Mouse (Mus musculus): Measurements from ENCODE around the gene Zfpm1. TPM values are rescaled to one million over a fixed set of nuclear protein-coding genes. Genes with fewer than 3 reads are reported as not detected.
"Not testable (repeated sequence)": the region's sequence is repeated elsewhere in the genome, so short reads cannot be mapped to it uniquely, and the experiment has no call there.

Gene Zfpm1
- total RNA-seq, 2 experiments from 2014 or later: 27.2 to 29.0 TPM

DNA sequence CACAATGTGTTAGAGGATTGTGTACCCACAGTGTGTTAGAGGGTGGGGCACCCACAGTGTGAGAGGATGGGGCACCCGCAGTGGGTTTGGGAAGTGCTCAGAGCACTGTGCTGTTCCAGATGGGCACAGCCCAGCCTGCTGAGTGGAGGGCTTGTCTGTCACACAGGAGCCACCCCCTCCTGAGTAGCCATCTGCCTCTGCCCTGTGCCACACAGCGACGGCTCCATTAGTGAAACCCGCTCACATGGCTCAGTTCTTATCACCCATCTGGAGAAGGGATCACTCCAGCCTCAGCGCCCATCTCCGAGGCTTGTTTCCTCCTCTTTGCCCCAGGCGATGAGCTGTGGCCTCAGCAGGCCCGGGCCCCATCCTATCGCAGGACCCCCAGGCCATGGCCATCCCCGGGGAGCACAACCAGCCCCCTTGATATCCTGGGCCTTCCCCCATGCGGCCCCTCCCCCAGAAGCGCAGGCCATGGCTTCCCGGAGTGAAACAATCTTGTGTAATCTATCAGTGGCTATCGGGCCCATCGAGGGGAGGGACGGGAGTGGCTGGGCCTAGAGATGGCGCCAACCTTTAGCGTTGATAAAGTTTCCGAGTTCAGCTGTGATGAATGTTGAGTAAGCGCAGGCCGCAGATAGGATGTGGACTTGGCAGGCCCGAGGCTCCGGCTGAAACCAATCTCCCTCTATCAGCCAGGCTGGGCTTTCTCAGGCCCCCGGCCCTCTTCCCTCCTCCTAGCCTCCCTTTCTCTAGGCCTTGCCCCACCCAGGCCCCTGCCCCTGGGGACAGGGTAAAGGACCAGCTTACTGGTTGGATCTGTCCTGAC lies 14.4 kb downstream of the Zfpm1 start:
- peak; percentile 25 for DNase-seq

DNA sequence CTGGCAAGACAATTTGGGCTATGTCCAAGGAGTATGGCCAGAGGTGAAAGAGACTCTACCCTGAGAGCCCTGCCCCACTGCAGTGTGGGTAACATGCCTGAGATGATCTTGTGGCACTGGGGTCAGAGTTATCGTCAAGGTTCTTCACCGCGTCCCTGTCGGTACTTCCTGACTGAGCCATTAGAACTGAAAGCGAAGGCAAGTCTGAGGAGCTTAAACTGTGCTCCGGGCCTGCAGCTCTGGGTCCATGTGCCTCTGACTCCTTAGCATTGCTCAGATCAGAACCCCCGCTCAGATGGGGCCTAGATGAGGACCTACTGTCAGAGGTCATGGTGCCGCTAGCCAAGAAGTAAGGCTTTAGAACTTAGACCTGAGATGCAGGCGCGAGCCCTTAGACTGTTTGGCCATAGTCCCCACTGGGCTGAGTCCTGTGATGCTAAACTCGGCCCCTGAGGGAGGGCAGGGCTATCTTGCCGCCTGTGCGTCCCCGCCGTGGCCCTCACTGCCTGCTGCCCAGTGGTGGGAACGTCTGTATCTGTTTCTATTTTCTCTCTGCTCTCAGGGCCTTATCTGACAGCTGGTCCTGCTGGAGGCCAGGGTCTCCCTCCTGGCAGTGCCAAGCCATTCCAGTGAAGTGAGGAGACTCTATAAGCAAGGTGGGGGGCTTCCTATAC lies 17.8 kb downstream of the Zfpm1 start:
- DNase-seq: no peak

DNA sequence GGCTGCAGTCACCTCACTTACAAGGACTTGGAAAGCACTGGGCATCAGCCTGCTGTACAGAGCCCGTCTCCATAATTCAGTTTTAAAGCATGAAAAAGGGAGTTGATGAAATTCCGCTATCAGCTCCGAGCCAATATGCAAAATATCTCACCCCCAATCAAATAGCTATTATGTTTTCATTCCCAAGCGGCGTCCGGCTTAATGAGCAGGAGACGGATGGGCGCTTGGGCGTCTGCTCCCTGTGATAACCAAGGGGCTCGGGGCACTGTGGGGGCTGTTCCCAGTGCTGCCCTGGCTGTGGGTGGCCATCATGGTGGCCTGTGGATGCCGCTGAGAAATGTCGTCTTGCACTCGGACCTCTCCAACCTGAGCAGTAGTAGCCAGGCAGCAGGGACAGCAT lies 19.1 kb downstream of the Zfpm1 start:
- DNase-seq: no peak

DNA sequence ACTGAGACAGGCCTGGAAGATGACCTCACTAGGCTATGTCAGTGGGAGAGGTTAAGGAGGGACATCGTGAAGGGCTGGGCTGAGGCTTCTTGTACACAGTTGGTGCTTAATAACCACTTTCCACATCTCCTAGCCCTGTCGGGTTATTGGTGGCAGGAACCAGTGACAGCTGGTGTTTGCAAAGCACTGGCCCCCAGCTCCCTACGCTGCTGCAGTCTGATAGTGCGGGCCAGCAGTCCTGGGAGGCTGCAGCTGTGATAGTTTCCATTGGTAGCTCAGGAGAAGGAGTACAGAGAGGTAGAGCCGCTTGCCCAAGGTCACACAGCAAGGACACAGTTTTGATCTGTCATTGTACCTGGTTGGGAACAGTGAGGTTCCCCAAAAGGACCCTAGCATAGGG lies 19.9 kb downstream of the Zfpm1 start:
- no peak for DNase-seq

DNA sequence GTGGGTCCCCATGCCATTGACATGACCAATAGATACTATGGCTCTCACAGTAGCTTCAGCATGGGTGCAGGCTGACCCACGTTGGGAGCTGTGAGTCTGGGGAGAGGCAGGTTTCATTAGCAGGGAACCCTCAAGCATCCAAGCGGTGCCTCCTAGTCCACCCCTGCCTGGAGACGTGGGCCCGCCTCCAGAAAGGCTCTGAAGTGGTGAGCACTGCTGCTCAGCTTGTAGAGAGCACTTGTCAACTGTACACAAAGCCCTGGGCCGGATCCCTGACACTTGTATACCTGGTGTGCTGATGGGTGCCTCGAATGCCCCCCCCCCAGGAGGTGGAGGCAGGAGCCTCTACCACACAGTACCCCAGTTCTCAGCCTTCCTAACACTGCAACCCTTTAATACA lies 21.5 kb downstream of the Zfpm1 start:
- no peak for DNase-seq

DNA sequence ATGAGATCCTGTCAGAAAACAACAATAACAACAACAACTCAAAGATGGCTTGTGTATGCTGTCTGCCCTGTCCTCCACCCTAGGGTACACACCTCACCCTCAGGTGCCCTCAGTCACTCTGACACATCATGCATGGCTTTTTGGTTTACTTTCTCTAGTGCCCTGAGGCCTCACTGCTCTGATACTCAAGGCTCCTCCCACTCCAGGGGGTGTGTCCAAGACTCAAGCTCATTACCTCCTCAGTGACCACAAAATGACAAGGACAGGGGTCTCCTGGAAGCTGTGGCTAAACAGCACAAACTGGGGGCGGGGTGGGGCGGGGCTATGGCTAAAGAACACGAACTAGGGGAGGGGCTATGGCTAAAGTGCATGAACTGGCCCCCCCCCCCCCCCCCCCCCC lies 22.1 kb downstream of the Zfpm1 start:
- DNase-seq: no peak

DNA sequence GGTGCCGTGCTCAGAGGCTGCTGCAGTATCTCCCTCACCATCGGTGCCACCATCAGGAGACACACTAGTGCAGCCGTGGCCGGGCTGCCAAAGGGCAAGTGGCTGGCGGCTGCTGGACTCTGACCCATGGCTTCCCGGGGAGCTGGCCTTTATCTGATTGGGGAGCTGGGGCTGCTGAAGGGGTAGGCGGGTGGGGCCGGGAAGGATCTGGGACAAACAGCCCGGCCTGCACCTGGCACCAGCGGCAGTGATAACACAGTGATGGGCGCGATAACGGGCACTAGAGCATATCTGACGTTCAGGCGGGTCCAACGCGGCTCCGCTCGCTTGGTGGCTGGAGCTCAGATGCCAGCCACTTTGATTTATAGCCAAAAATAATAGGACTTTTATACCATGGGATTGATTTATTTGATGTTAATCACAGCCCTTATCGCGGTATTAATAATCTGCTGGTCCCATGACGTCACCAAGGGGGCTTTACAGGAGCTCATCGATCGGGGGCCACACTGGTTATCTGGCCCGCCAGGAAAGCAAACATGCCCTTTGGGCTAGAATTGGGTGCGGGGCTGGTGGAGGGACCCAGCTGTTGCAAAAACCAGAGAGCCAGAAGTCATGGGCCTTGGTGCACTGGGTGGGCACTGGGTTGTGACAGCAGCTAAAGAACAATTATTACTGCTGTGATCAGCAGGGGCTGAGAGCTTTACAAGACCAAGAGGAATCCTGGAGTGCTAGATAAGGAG lies 24.9 kb downstream of the Zfpm1 start:
- peak; percentile 25 for DNase-seq

DNA sequence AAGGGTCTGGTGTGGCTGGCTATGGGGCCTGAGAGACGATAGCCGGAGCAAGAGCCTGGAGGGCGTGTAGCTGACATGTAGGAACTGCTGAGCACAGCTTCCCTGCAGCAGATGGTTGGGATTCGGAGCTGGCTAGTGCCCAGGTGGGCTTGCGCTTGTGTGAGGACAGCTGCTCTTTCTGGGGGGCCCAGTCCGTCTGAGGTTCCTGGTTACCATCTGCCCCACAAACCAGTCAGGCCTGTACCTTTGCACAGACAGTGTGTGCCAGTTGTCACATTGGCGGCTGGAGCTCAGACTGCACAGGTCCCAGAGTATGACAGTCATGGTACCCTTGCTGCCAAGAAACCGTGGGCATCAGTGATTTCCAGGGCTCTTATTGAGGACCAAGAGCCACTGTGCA lies 25.9 kb downstream of the Zfpm1 start:
- DNase-seq: no peak

DNA sequence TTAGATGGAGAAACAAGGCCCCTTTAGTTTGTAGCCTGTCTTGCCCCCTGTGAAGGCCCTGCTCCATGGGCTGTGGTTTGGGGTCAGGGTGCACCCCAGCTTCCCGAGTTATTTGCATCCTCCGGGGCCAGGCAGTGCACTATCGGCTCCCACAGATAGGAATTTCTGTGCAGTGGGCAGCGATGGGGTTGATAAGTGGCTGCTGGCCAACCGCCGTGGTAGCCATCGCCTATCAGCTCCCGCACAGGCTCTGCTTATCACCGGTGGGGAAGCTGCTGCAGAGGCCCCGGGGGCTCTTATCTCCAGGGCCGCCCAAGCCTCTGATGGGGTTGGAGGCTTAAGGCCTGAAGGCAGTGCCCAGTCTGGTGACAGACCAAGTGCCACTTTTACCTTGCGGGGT lies 27.3 kb downstream of the Zfpm1 start:
- DNase-seq: no peak

DNA sequence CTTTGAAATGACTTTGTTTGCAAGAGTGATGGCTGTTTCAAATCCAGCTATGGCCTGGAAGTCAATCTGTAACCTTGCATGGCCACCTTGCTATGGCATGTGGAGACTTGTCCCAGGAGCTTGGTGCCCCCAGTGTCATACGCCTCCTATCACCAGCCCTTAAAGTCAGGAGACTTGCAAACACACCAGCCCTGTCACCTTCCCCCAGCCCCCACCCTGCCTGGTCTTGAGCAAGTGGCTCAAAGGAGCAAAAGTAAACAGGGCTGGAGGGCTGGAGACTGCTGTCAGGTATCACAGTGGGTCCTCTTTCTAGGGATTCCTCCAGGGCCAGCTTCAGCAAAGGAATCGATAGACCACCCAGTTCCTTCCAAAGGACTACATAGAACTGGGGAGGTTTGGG lies 29.2 kb downstream of the Zfpm1 start:
- DNase-seq: no peak

DNA sequence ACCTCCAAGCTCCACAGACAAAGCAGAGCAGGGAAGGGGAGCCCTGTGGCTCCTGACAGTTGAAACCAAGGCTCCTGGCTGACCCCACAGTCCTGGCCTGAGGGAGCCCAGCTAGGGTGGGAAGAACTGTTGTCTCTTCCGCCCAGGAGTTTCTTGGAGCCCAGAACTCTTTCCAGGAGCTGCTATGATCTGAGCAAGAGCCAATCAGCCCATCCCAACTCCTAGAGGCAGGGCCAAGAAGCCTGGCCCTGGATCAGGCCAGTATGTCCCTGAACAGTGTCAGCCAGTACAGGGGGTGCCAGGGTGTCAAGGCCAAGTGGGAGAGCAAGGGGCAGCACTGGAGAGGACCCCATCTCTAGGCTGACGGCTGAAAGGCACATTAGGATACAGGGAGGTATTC lies 30.6 kb downstream of the Zfpm1 start:
- DNase-seq: no peak

DNA sequence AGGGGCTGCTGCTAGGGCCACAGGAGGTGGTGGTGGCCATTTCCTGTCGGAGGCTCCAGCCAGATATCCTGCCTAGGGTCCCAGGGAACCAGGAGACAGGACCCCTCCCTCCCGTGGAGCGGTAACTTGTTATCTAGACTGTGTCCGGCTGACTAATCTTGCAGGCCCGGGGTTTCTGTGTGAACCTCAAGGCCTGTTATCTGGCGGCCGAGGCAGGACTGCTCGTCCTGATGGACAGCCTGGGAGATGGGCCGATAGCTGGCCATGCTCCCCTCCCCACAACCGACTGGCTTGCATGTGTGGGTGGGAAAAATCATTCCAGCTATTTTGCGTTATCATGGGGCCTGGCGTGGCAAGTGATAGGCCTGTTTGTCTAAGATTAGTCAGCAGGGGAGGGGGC lies 31.4 kb downstream of the Zfpm1 start:
- no peak for DNase-seq

DNA sequence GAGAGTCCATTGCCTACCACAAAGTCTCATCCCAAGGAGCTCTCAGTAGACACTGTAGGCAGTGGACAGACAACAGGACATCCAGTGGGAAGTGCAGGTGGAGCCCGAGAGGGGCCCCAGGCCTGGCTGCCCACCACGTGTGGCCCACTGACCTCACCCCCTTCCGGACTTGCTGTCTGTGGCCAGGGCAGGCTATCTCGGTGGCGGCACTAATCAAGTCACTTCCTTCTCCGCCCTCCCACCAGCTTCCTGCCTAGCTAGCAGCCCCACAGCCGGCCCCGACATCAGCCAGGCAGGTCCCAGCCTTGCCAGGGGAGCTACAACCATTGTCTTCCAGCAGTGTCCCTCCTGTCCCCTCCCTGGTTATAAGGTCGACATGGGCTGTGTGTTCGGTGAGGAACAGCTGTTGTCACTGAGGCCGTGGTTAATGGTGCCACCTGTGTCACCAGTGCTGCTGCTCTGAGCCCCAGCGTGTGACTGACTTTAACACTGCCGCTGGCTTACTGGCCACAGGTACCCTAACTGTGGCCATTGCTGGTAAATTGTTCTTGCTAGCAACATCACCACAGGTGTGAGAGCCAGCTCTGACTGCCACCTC lies 33.1 kb downstream of the Zfpm1 start:
- peak; percentile 42 for DNase-seq

DNA sequence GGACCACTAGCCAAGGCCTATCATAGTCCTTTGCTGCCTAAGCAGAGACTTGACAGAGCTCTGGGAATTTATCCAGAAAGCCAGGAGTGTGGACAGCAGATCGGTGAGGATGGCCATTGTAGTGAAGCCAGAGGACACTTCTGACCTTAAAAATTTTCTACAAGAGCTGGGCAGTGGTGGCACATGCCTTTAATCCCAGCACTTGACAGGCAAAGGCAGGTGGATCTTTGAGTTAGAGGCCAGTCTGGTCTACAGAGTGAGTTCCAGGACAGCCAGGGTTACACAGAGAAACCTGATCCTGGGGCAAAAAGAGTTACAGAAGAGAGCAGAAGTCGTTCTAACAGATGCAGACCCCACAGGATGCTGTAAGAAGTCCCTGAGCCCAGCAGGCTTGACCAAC lies 34.5 kb downstream of the Zfpm1 start:
- DNase-seq: no peak

DNA sequence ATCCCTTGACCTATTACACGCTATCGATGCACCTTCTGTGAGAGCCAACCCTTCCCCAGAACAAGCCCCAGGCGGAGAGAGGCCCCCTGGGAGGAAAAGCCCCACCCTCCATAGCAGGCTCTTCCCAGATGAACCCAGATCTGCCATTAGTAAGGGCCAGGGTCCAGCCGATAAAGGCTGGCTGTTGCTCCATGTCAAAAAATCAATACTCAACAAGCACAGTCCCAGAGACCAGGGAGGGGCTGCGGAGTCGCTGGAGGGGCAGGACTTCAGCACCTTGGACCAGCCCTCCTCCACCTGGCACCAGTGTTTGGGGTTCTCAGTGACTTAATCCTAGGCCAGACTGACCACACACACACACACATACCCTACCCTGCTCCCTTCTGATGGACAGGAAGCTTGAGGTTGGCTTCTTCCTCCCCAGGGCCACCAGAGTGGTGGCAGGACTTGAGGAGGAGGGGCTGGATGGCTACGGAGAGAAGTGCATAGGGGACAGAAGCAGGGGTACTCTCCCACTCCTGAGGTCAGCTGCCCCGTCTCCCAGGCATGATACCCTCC lies 36.1 kb downstream of the Zfpm1 start:
- no peak for DNase-seq

DNA sequence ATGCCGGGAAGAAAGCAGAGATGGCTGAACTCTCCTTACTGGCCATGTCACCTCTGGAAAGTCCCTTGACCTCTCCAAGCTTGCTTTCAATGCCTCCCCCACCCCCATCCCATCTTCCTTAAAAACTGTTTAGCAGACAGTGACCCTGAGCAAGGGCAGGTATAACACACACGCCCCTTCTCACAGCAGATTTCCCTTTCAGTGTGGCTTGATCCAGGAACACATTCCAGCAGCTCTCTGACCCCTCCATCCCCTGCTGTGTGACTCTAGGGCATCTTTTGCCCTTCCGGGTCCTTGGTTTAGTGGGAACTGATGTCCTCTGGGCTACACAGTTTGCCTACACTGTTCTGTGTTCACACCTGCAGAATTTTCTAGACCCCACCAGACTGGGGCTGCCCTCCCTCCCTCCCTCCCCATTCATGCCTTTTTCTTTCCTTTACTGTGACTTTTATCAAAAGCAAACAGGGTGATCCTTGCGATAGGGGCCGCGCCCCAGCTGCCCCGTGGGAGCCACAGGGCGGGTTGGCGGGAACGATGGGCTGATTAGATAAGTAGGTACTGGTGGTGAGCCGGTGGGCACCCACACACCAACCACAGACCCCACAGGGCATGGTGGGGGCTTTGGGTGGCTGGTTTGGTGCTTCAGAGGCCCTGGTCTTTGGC lies 37.2 kb downstream of the Zfpm1 start:
- DNase-seq: no peak

DNA sequence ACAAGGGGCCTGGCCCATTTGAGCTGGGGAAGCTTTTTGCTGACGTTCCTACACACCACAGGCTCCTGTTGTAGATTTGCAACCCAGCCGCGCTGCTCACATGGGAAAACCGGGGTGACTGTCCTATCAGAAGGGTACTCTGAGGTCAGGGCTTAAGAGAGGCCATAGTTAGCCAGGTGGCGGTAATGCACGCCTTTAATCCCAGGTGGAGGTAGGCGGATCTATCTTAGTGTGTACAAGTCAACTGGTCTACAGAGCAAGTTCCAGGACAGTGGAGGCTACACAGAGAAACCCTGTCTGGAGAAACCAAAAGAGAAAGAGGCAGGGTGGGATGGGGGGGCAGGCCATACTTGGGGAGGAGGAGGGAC lies 37.8 kb downstream of the Zfpm1 start:
- no peak for DNase-seq

DNA sequence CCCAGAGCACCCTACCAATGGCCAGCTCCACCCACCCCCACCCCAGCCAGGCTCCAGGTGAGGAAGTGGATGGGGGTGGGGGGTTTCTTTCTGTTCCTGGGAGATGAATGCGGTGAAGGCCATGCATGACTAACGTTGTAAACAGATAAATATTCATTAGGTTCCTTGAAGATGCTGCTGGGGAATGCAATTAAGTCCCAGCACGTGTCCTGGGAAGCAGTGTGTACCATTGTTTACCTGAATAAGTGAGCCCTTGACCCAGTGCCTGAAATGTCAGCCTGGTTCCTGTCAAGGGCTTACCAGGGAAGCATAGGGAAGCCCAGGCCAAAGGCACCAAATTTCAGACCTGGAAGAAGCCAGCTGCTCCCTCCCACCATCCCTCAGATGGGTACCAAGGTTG lies 38.6 kb downstream of the Zfpm1 start:
- DNase-seq: no peak

DNA sequence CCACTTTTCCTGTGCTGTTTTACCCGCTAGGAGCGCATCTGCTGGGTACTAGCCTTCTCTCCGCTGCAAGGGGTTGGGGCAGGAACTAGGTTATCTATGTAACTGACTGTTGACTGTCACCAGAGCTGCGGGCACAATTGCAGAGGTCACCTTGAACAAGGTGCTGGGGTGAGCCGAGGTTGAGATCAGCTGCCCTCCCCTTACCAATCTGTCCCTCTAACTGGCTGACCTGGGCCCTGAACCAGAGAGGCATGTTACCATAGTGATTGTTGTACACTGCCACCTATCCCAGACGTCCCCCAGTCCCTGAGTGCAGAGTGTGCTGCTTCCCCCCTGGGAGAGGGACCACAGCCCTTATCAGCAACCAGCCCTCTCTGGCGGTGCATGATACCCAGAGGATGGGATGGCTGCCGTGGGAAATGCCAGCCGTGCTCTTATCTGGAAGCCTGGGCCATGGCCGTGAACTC lies 39.5 kb downstream of the Zfpm1 start:
- no peak for DNase-seq

DNA sequence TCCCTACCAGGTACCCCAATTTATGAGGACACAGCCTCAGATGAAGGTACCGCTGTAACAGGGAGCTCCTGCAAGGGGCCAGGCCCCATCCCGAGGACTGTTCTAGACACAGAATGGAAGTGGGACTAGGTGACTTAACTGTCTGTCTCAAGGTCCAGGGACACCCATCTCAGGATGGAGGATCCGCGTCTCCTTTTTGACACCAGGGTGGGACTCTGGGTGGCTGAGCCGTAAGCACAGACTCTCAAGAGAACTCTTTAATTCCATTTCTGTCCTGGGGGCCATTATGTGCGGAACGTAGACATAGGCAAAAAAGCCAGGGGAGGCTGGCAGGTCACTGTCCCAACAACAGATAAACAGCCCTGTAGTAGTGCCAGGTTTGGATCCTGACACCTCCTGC lies 40.2 kb downstream of the Zfpm1 start:
- no peak for DNase-seq

DNA sequence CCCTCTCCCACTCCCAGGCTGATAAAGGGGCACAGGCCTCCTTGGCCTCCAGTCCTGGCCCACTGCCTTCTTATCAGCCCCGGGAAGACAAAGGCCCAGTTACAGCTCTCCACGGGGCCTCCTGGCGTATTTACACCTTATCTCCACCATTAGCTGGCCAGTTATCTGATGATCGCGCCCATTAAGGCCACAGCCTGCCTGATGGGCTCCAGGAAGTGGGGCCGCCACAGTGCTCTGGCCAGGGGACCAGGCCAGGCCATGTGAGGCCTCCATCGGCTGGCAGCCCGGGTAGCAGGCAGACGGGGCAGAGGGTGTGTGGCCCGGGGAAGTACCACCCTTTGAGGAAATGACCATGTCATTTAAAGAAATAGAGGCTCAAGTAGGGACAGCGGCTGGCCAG lies 40.9 kb downstream of the Zfpm1 start:
- no peak for DNase-seq

DNA sequence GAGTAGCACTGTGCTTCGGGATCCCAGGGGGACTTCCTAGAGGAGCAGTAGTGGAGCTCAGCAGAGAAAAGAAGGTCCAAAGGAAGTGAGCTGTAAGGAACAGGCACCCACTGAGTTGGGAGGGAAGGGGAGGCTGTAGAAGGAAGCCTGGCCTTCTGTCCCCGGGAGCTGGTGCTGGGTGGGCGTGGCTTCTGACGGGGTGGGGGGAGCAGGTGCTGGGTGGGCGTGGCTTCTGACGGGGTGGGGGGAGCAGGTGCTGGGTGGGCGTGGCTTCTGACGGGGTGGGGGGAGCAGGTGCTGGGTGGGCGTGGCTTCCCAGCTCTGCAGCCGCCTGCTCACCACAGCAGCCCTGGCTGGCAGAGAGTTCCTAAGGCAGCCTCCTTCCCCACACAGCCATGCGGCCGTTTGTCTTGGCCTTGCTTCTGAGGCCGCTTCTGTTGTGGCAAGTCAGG lies 42.0 kb downstream of the Zfpm1 start:
- not testable (repeated sequence) for DNase-seq

All from adrenal gland, postnatal 10 days (tissue).